Mouse (Mus musculus) kidney, embryonic 16.5 days (tissue): ENCODE results near the gene Car6. TPM values are rescaled to one million over a fixed set of nuclear protein-coding genes. Genes with fewer than 3 reads are reported as not detected.
A peak's percentile ranks its signal among the peaks of the same experiment; 100 is the strongest.

ENCODE experiments used
- ATAC-seq: fragments of 200-750 bp; cut with Nextera tagmentation; 2 replicates; pipeline ENCODE4 v1.8.0; 2017; ENCODE audit warnings: moderate TSS enrichment; ENCODE audit not compliant: low FRiP score, low TSS enrichment
- H3K27ac ChIP-seq: fragments of 300-500 bp; sonication (generic); 2 replicates; pipeline ENCODE4 v1.5.1; 2014; ENCODE audit warnings: low read length
- H3K27me3 ChIP-seq: fragments of 300-500 bp; sonication (generic); 2 replicates; pipeline ENCODE4 v1.6.1; 2014; ENCODE audit warnings: low read length, control low read depth, mixed read lengths; ENCODE audit not compliant: insufficient read depth
- H3K36me3 ChIP-seq: fragments of 300-500 bp; sonication (generic); 2 replicates; pipeline ENCODE4 v1.6.1; 2014; ENCODE audit warnings: low read length, control low read depth, mixed read lengths; ENCODE audit not compliant: insufficient read depth
- H3K4me1 ChIP-seq: fragments of 300-500 bp; sonication (generic); 2 replicates; pipeline ENCODE4 v1.6.1; 2014; ENCODE audit warnings: low read length, control low read depth, mixed read lengths; ENCODE audit not compliant: insufficient read depth
- H3K4me2 ChIP-seq: fragments of 300-500 bp; sonication (generic); replicated peaks from 2 replicates; pipeline ENCODE4 v1.6.1; 2014; ENCODE audit warnings: low read depth, low read length
- H3K4me3 ChIP-seq: fragments of 300-500 bp; sonication (generic); 2 replicates; pipeline ENCODE4 v1.5.1; 2014; ENCODE audit warnings: mild to moderate bottlenecking, low read length
- H3K9ac ChIP-seq: fragments of 300-500 bp; sonication (generic); replicated peaks from 2 replicates; pipeline ENCODE4 v1.6.1; 2014; ENCODE audit warnings: low read length
- H3K9me3 ChIP-seq: fragments of 300-500 bp; sonication (generic); 2 replicates; pipeline ENCODE4 v1.6.1; 2016; ENCODE audit warnings: low read length, control low read depth
- WGBS: fragments of 180-500 bp; shearing (Covaris S2); extraction: QIAGEN DNeasy Blood & Tissue Kit; methylation state at CpG from one replicate; pipeline ENCODE4 v1.1.7; 2014; 5-methylcytosine and 5-hydroxymethylcytosine counted together
- polyA plus RNA-seq: library from polyadenylated mRNA; unstranded; fragments of >200 nt; fragmentation: Nextera tagmentation; extraction: Ambion mirVana; gene quantifications from 2 replicates; pipeline ENCODE4 v1.2.1, GENCODE M21; 2015

Car6 gene
- polyA plus RNA-seq, result 0.29 TPM in 1 of 2 replicates, not detected in the other

GRCm38 (mm10) chr4:150201232-150201631 is at the start of gene Car6:
Car6 (minus strand) TSS chr4:150201332.
- WGBS, result 68% methylated on average over 5 of the region's 5 CpGs

GRCm38 (mm10) chr4:150249731-150250270 is 48.7 kb upstream of the Car6 start:
- Histone ChIP-seq H3K4me3 (no peak overlapping the region), H3K27me3 (no peaks in the 10 kb centered on the region), H3K9ac (no peak overlapping the region), H3K9me3 (no peaks in the 10 kb centered on the region), H3K4me1 (peaks cover 6% of the 10 kb centered on the region; the same call in 1 of the 2 replicates), H3K36me3 (peaks cover 59% of the 10 kb centered on the region), H3K27ac (peak overlapping the region; percentile 56), H3K4me2 (no peak overlapping the region)
- no peak for ATAC-seq
- WGBS, result 83% methylated on average over 5 of the region's 5 CpGs

More at GRCm38 (mm10) chr4:150201232-150201631, at the start of gene Car6:
- Histone ChIP-seq H3K9ac (no peak within 1 kb of the TSS), H3K4me1 (no peaks in the 10 kb centered on the region), H3K36me3 (no peaks in the 10 kb centered on the region; the same call in 1 of the 2 replicates), H3K4me3 (no peak within 1 kb of the TSS), H3K27me3 (no peaks in the 10 kb centered on the region), H3K27ac (no peak within 1 kb of the TSS), H3K4me2 (no peak within 1 kb of the TSS), H3K9me3 (no peaks in the 10 kb centered on the region)
- ATAC-seq, result no peak

GRCm38 (mm10) chr4:150248917-150249316 is 47.8 kb upstream of the Car6 start:
- Histone ChIP-seq H3K9me3 (no peaks in the 10 kb centered on the region), H3K9ac (no peak overlapping the region), H3K27ac (no peak overlapping the region), H3K4me2 (no peak overlapping the region), H3K4me1 (peaks cover 6% of the 10 kb centered on the region; the same call in 1 of the 2 replicates), H3K27me3 (no peaks in the 10 kb centered on the region), H3K36me3 (peaks cover 68% of the 10 kb centered on the region), H3K4me3 (no peak overlapping the region)
- ATAC-seq, result no peak
- 74% methylated on average over 5 of the region's 5 CpGs for WGBS

GRCm38 (mm10) chr4:150248009-150248408 is 46.9 kb upstream of the Car6 start:
- H3K36me3 ChIP-seq, result peaks cover 75% of the 10 kb centered on the region
- H3K27me3 ChIP-seq, result no peaks in the 10 kb centered on the region
- H3K4me1 ChIP-seq, result peaks cover 6% of the 10 kb centered on the region; the same call in 1 of the 2 replicates
- no peak overlapping the region for H3K4me2 ChIP-seq
- H3K27ac ChIP-seq, result no peak overlapping the region
- no peak overlapping the region for H3K4me3 ChIP-seq
- H3K9ac ChIP-seq, result no peak overlapping the region
- no peaks in the 10 kb centered on the region for H3K9me3 ChIP-seq
- WGBS, result 58% methylated on average over 5 of the region's 5 CpGs
- ATAC-seq, result no peak; the same call in 1 of the 2 replicates

GRCm38 (mm10) chr4:150245876-150246275 is 44.7 kb upstream of the Car6 start:
- Histone ChIP-seq H3K4me3 (no peak overlapping the region), H3K4me1 (peaks cover 15% of the 10 kb centered on the region; the same call in 1 of the 2 replicates), H3K27ac (no peak overlapping the region), H3K9ac (no peak overlapping the region), H3K4me2 (no peak overlapping the region), H3K27me3 (no peaks in the 10 kb centered on the region), H3K9me3 (no peaks in the 10 kb centered on the region), H3K36me3 (peaks cover 89% of the 10 kb centered on the region)
- 37% methylated on average over 2 of the region's 2 CpGs for WGBS
- ATAC-seq, result no peak

GRCm38 (mm10) chr4:150242745-150243144 is 41.6 kb upstream of the Car6 start:
- ATAC-seq, result no peak
- Histone ChIP-seq H3K4me2 (no peak overlapping the region), H3K4me3 (no peak overlapping the region), H3K36me3 (peaks cover 79% of the 10 kb centered on the region), H3K4me1 (peaks cover 33% of the 10 kb centered on the region), H3K27ac (no peak overlapping the region), H3K27me3 (no peaks in the 10 kb centered on the region), H3K9ac (no peak overlapping the region), H3K9me3 (no peaks in the 10 kb centered on the region)
- WGBS, result 81% methylated on average over 5 of the region's 5 CpGs

- peaks cover 33% of the 10 kb centered on the region for H3K4me1 ChIP-seq
- H3K4me2 ChIP-seq, result no peak overlapping the region
- H3K27me3 ChIP-seq, result no peaks in the 10 kb centered on the region
- H3K4me3 ChIP-seq, result no peak overlapping the region
- H3K27ac ChIP-seq, result no peak overlapping the region
- H3K36me3 ChIP-seq, result peaks cover 69% of the 10 kb centered on the region
- ATAC-seq, result no peak
- no peak overlapping the region for H3K9ac ChIP-seq
- no peaks in the 10 kb centered on the region for H3K9me3 ChIP-seq
- 65% methylated on average over 4 of the region's 4 CpGs for WGBS
Observed at GRCm38 (mm10) chr4:150241708-150242107, 40.6 kb upstream of the Car6 start.

- 48% methylated on average over 1 of the region's 1 CpGs for WGBS
- Histone ChIP-seq H3K9ac (peak overlapping the region; percentile 16; the same call in 1 of the 2 replicates), H3K27ac (no peak overlapping the region), H3K4me1 (peaks cover 37% of the 10 kb centered on the region), H3K27me3 (no peaks in the 10 kb centered on the region), H3K9me3 (no peaks in the 10 kb centered on the region), H3K4me3 (peak overlapping the region; percentile 10; the same call in 1 of the 2 replicates), H3K4me2 (no peak overlapping the region), H3K36me3 (peaks cover 58% of the 10 kb centered on the region)
- no peak for ATAC-seq
Observed at GRCm38 (mm10) chr4:150240381-150240886, 39.3 kb upstream of the Car6 start.

GRCm38 (mm10) chr4:150239951-150240368 is 38.8 kb upstream of the Car6 start:
- H3K4me3 ChIP-seq, result peak overlapping the region; percentile 95
- H3K36me3 ChIP-seq, result peaks cover 54% of the 10 kb centered on the region
- peak overlapping the region; percentile 82 for H3K4me2 ChIP-seq
- H3K4me1 ChIP-seq, result peaks cover 37% of the 10 kb centered on the region
- no peaks in the 10 kb centered on the region for H3K27me3 ChIP-seq
- H3K9me3 ChIP-seq, result no peaks in the 10 kb centered on the region
- ATAC-seq, result no peak
- 6% methylated on average over 6 of the region's 6 CpGs for WGBS
- H3K9ac ChIP-seq, result 0 out of 2 replicates have a peak overlapping the region, but pooled peaks have one; percentile 42
- H3K27ac ChIP-seq, result peak overlapping the region; percentile 85

- peak overlapping the region; percentile 95 for H3K4me3 ChIP-seq
- no peaks in the 10 kb centered on the region for H3K9me3 ChIP-seq
- H3K27me3 ChIP-seq, result no peaks in the 10 kb centered on the region
- no peak for ATAC-seq
- peak overlapping the region; percentile 82 for H3K4me2 ChIP-seq
- peaks cover 49% of the 10 kb centered on the region for H3K36me3 ChIP-seq
- peak overlapping the region; percentile 85 for H3K27ac ChIP-seq
- 0 out of 2 replicates have a peak overlapping the region, but pooled peaks have one; percentile 42 for H3K9ac ChIP-seq
- H3K4me1 ChIP-seq, result peaks cover 41% of the 10 kb centered on the region
- 15% methylated on average over 6 of the region's 6 CpGs for WGBS
Observed at GRCm38 (mm10) chr4:150239503-150239902, 38.4 kb upstream of the Car6 start.
